Mouse (Mus musculus) C2C12 (cell line): ENCODE measurements around the gene F12. TPM values are rescaled to one million over a fixed set of nuclear protein-coding genes. Genes with fewer than 3 reads are reported as not detected.

Experiments used
- H3K27me3 ChIP-seq: one replicate; pipeline ENCODE4 v1.6.1; 2011; ENCODE audit not compliant: control insufficient read depth, insufficient read depth, insufficient read length
- H3K36me3 ChIP-seq: one replicate; pipeline ENCODE4 v1.6.1; 2011; ENCODE audit not compliant: control insufficient read depth, insufficient read depth
- H3K4me3 ChIP-seq: one replicate; pipeline ENCODE4 v1.5.1; 2011; ENCODE audit warnings: mild to moderate bottlenecking, control low read depth; ENCODE audit not compliant: poor library complexity, insufficient read depth, severe bottlenecking
- H3K79me2 ChIP-seq: one replicate; pipeline ENCODE4 v1.6.1; 2011; ENCODE audit not compliant: control insufficient read depth, insufficient read depth
- H3K79me3 ChIP-seq: one replicate; pipeline ENCODE4 v1.6.1; 2011; ENCODE audit warnings: low read depth, control low read depth
- H3ac ChIP-seq: one replicate; pipeline ENCODE3; 2011; ENCODE audit warnings: low read depth; ENCODE audit not compliant: control insufficient read depth, insufficient read length
- CEBPB ChIP-seq: IDR thresholded peaks from one replicate; pipeline ENCODE4 v1.6.1; 2011; ENCODE audit warnings: low read depth, mild to moderate bottlenecking, control low read depth, moderate library complexity
- CTCF ChIP-seq: IDR thresholded peaks from one replicate; pipeline ENCODE4 v1.5.1; 2011; ENCODE audit not compliant: control insufficient read depth, insufficient read depth, insufficient read length
- FOSL1 ChIP-seq: IDR thresholded peaks from one replicate; pipeline ENCODE4 v1.8.0; 2011; ENCODE audit warnings: mild to moderate bottlenecking, low read length; ENCODE audit not compliant: poor library complexity, insufficient read depth, severe bottlenecking
- MAX ChIP-seq: IDR thresholded peaks from one replicate; pipeline ENCODE4 v1.6.1; 2011; ENCODE audit warnings: mild to moderate bottlenecking, control low read depth
- MYOD1 ChIP-seq: IDR thresholded peaks from one replicate; pipeline ENCODE4 v1.6.1; 2011; ENCODE audit warnings: low read depth; ENCODE audit not compliant: control insufficient read depth, insufficient read length
- MYOG ChIP-seq: IDR thresholded peaks from one replicate; pipeline ENCODE4 v1.6.1; 2011; ENCODE audit not compliant: control insufficient read depth, insufficient read length; ENCODE audit errors: extremely low read depth
- USF1 ChIP-seq: IDR thresholded peaks from one replicate; pipeline ENCODE4 v1.6.1; 2011; ENCODE audit warnings: low read depth, mild to moderate bottlenecking, control low read depth, moderate library complexity
- polyA plus RNA-seq: library from polyadenylated mRNA; unstranded; fragments of >200 nt; fragmentation: generic; extraction: Trizol; gene quantifications from one replicate; pipeline ENCODE4 v1.2.1, GENCODE M21; 2012; ENCODE audit warnings: missing spikeins

F12 gene
- polyA plus RNA-seq, 1 experiment: not detected

DNA sequence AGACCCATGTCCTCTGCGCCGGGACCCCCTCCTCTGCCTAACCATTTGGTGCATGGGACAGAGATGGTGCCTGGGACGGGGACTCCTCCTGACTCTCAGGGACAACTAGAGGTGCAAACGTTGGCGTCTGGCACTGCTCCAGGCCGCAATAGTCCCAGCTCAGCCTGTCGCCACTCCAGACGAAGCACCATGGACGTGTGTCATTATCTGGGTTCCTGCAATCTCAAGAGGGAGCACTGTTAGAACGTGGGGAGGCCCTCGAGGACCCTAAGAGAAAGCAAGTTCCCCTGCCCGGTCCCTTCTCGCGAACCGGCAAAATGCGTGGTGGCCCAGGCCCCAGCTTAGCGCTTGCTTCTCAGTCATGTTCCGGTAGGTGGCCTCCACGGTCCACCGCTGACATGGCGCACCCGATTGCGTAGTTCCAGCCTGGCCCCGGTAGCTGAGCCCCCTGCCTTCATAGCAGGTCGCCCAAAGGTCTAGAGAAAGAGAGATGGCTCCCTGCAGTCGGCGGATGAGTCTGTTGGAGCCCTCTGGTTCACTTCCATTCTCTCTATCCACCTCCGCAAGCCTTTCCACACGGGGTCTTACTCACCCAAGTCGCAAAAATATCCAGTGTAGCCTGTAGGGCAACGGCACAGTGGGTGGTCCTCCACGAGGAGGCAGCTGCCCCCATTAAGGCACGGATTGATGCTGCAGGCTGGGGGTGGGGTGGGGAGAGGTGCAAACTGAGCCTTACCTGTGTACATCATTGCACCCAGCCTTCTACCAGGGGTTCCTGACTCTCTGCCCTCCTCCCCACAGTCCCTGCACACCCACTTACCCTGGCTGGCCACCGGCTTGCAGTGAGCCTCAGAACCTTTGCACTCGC lies 5.4 kb downstream of the F12 start:
- H3K79me2 ChIP-seq: no peaks in the 10 kb centered on the region
- no peaks in the 10 kb centered on the region for H3K79me3 ChIP-seq
- no peak overlapping the region for H3ac ChIP-seq
- H3K4me3 ChIP-seq: no peak overlapping the region
- H3K36me3 ChIP-seq: no peaks in the 10 kb centered on the region
- TF ChIP-seq CEBPB: no peak
- peak; percentile 59 for TF ChIP-seq CTCF
- TF ChIP-seq MYOD1: no peak
- H3K27me3 ChIP-seq: peaks cover 25% of the 10 kb centered on the region

DNA sequence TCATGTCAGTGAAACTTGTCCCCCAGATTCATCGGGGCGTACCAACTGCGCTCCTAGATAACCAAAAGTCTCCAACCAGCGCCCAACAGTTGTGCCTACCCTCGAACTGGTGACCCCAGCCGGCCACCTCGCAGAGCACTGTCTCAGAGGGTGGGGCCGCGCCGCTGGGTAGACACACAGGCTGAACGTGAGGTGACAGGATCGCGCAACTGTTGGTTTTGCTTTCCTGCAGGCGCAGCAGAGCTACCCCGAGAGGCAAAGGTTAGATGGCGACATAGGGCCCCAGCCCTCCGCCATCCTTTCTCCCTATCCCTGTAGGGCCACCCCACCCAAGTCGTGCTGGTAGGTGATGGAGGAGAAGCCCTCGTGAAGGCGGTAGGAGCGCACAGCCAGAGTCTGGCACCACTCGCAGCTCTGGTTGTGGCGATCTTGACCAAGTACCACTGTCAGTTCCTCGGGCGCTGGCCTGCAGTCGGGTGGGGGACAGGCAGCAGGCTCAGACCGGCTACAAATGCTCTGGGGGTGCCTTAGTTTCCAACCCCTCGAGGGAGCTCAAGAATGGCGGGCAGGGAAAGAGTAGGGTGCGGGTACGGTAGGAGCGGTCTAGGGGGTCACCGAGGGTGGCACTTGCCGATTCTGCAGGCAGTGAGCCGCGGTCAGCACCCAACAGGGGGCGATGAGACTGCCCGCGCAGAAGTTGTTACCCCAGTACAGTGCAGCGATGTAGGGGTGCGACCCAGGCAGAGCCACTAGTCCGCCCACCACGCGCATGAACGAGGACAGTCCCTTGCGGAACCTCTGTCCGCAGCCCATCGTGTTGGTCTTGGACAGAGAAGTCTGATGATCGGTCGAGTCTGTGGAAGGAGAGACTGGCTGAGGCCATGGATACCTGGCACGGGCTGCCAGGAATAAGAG lies 6.3 kb downstream of the F12 start:
- H3K79me3 ChIP-seq: no peaks in the 10 kb centered on the region
- H3K79me2 ChIP-seq: no peaks in the 10 kb centered on the region
- H3ac ChIP-seq: no peak overlapping the region
- no peak overlapping the region for H3K4me3 ChIP-seq
- H3K36me3 ChIP-seq: no peaks in the 10 kb centered on the region
- no peak for TF ChIP-seq USF1
- TF ChIP-seq MYOD1: no peak
- no peak for TF ChIP-seq FOSL1
- no peak for TF ChIP-seq MYOG
- TF ChIP-seq MAX: no peak
- TF ChIP-seq CEBPB: no peak
- TF ChIP-seq CTCF: no peak
- H3K27me3 ChIP-seq: peaks cover 25% of the 10 kb centered on the region

DNA sequence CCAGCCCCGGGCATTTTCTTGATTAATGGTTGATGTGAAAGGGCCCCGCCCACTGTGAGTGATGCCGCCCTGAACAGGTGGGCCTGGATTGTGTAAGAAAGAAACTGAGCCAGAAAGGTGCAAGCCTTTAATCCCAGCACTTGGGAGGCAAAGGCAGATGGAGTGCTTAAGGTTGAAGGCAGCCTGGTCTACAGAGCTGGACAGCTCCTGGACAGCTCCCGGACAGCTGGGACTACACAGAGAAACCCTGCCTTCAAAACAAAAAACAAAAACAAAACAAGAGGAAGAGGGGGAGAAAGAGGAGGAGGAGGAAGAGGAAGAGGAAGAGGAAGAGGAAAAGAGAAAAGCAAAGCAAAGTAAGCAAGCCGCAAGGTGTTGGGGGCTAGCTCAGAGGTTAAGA lies 7.5 kb downstream of the F12 start:
- Histone ChIP-seq H3ac (no peak overlapping the region), H3K27me3 (peaks cover 25% of the 10 kb centered on the region), H3K79me3 (no peaks in the 10 kb centered on the region), H3K4me3 (no peak overlapping the region), H3K36me3 (no peaks in the 10 kb centered on the region), H3K79me2 (no peaks in the 10 kb centered on the region)
- TF ChIP-seq MYOD1 (no peak), USF1 (no peak), MYOG (no peak), MAX (no peak)

DNA sequence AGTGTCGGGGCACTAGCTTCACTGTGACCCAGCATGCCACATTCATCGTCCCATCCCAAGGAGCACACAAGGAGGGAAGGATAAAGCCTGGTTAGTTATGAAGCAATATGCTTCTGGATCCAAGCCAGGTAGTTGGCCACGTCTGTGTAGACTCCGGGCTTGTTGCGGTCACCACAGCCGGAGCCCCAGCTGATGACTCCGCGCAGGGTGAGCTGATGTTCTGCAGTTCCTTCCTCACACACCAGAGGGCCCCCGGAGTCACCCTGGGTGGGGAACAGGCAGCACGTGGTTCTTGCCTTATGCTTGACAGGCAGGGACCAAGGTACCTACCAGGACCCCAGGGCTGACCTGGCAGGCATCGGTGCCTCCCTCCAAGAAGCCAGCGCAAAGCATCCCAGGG lies 8.6 kb downstream of the F12 start:
- TF ChIP-seq MYOD1 (no peak), CEBPB (peak; percentile 95), MAX (peak; percentile 93), FOSL1 (no peak), MYOG (no peak), CTCF (peak; percentile 77), USF1 (peak; percentile 89)
- peaks cover 25% of the 10 kb centered on the region for H3K27me3 ChIP-seq
- no peak overlapping the region for H3K4me3 ChIP-seq
- no peaks in the 10 kb centered on the region for H3K79me3 ChIP-seq
- no peak overlapping the region for H3ac ChIP-seq
- H3K36me3 ChIP-seq: no peaks in the 10 kb centered on the region
- H3K79me2 ChIP-seq: no peaks in the 10 kb centered on the region

DNA sequence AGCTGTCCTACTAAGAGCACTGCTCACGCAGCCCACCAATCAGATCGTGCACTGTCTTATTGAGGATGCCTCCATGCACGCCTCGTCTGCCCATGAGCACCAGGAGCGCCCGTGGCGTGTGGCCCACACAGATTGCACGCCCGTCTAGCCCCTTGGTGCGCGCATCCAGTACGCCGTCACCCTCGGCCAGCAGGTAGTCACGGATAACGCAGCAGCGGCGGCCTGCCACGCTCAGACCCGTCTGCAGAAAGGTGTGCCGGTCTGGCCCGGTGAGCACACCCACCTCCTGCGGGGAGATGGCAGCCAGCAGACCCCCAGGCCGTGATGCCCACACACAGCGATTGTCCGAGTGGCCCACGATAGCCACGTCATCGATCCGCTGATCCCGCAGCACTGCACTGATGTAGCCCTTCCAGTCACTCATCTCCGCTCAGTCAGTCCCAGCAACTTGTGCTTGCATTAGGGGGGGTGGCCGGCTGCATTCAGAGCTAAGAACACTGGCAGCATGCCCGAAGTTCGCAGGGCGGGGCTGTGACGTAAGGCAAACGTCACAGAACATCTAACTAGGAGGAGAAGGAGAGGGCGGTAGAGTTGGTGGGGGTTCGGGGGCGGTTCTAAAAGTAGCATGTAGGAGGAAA lies 11.7 kb downstream of the F12 start, which contains the start of gene Pfn3:
TSS of gene Pfn3 (minus strand) at position 490 of the 638 bp plus-strand sequence.
- Histone ChIP-seq H3K4me3 (no peak within 1 kb of the TSS), H3K79me3 (no peaks in the 10 kb centered on the region), H3K27me3 (peaks cover 9% of the 10 kb centered on the region), H3K36me3 (no peaks in the 10 kb centered on the region), H3ac (no peak within 1 kb of the TSS), H3K79me2 (no peaks in the 10 kb centered on the region)
- no peak for TF ChIP-seq CTCF
- no peak for TF ChIP-seq MYOG
- TF ChIP-seq MYOD1: no peak
- no peak for TF ChIP-seq CEBPB
- TF ChIP-seq FOSL1: no peak
- TF ChIP-seq MAX: no peak
- no peak for TF ChIP-seq USF1
